ENCODE assay signal across 8 mouse cellular contexts in genomic region chr16:57352751-57353150, GRCm38 (mm10). TPM values are rescaled to one million over a fixed set of nuclear protein-coding genes. Genes with fewer than 3 reads are reported as not detected.
DNase-seq lines count a peak whose midpoint lies in the region; ATAC-seq and TF ChIP-seq lines count a peak whose summit lies in the region.

TSS of gene Filip1l (plus strand) at chr16:57353093.

- H3K9ac ChIP-seq in midbrain, embryonic 15.5 days, result no peak within 1 kb of the TSS
- no peak within 1 kb of the TSS for H3K9ac ChIP-seq in midbrain, postnatal 0 days (replicated peaks; ENCODE audit: low read length, poor library complexity, severe bottlenecking)
- no peak within 1 kb of the TSS for H3K9ac ChIP-seq in embryonic facial prominence, embryonic 14.5 days (ENCODE audit: low read depth, low read length)

- no peak for DNase-seq in midbrain, postnatal 0 days (ENCODE audit: low spot score)
- no peak for DNase-seq in embryonic facial prominence, embryonic 14.5 days (ENCODE audit: low spot score)
- peak in 1 of 2 experiments; percentile 52 for DNase-seq in heart, postnatal 10 days
- no peak for DNase-seq in right cerebral cortex, adult 18-20 months
- DNase-seq in embryo, embryonic 10 days (ENCODE audit: low spot score), result no peak
- DNase-seq in B cell, adult 2 months, result no peak

- no peak within 1 kb of the TSS for H3K27ac ChIP-seq in midbrain, embryonic 15.5 days
- H3K27ac ChIP-seq in midbrain, postnatal 0 days (ENCODE audit: low read depth, low read length), result no peak within 1 kb of the TSS
- H3K27ac ChIP-seq in embryonic facial prominence, embryonic 14.5 days (replicated peaks; ENCODE audit: low read depth, low read length), result no peak within 1 kb of the TSS
- H3K27ac ChIP-seq in olfactory bulb, adult 2 months (ENCODE audit: insufficient read depth, low read depth, low read length), result peak within 1 kb of the TSS; percentile 35; the same call in 1 of the 2 replicates

- intact Hi-C loops in heart, postnatal 10 days (cut with DNase I), result no loop called here

- H3K4me3 ChIP-seq in midbrain, embryonic 15.5 days, result no peak within 1 kb of the TSS
- no peak within 1 kb of the TSS for H3K4me3 ChIP-seq in midbrain, postnatal 0 days (ENCODE audit: low read depth, low read length)
- no peak within 1 kb of the TSS for H3K4me3 ChIP-seq in embryonic facial prominence, embryonic 14.5 days (ENCODE audit: low read depth, low read length)
- no peak within 1 kb of the TSS for H3K4me3 ChIP-seq in olfactory bulb, adult 2 months (ENCODE audit: insufficient read depth, low read depth, low read length)

- no peak within 1 kb of the TSS for H3K4me2 ChIP-seq in midbrain, embryonic 15.5 days
- no peak within 1 kb of the TSS for H3K4me2 ChIP-seq in midbrain, postnatal 0 days (ENCODE audit: low read depth, low read length, poor library complexity, severe bottlenecking)
- H3K4me2 ChIP-seq in embryonic facial prominence, embryonic 14.5 days (ENCODE audit: low read depth, low read length), result no peak within 1 kb of the TSS

- 79% methylated on average over 6 of the region's 6 CpGs for WGBS in midbrain, embryonic 15.5 days
- WGBS in midbrain, postnatal 0 days, result 79% methylated on average over 6 of the region's 6 CpGs
- WGBS in embryonic facial prominence, embryonic 14.5 days, result 71% methylated on average over 6 of the region's 6 CpGs
- WGBS in olfactory bulb, adult 2 months, result 68% methylated on average over 6 of the region's 6 CpGs

- H3K4me1 ChIP-seq in midbrain, embryonic 15.5 days, result no peaks in the 10 kb centered on the region
- no peaks in the 10 kb centered on the region for H3K4me1 ChIP-seq in midbrain, postnatal 0 days (ENCODE audit: insufficient read depth, low read length)
- H3K4me1 ChIP-seq in embryonic facial prominence, embryonic 14.5 days (ENCODE audit: control insufficient read depth, insufficient read depth, low read length), result 0 out of 2 replicates have a peak, but pooled peaks cover 5% of the 10 kb centered on the region
- peaks cover 11% of the 10 kb centered on the region for H3K4me1 ChIP-seq in olfactory bulb, adult 2 months (ENCODE audit: control insufficient read depth, insufficient read depth, low read length)

- H3K27me3 ChIP-seq in midbrain, embryonic 15.5 days (replicated peaks), result no peaks in the 10 kb centered on the region
- H3K27me3 ChIP-seq in midbrain, postnatal 0 days (ENCODE audit: insufficient read depth, low read length), result no peaks in the 10 kb centered on the region
- no peaks in the 10 kb centered on the region for H3K27me3 ChIP-seq in embryonic facial prominence, embryonic 14.5 days (replicated peaks; ENCODE audit: control insufficient read depth, insufficient read depth, low read length)

- TF ChIP-seq POLR2A in olfactory bulb, adult 2 months (IDR thresholded peaks at IDR 0.05; ENCODE audit: insufficient read depth, low read depth, low read length), result no peak

- no peaks in the 10 kb centered on the region for H3K36me3 ChIP-seq in midbrain, embryonic 15.5 days (replicated peaks)
- H3K36me3 ChIP-seq in midbrain, postnatal 0 days (ENCODE audit: insufficient read depth, low read length), result no peaks in the 10 kb centered on the region
- H3K36me3 ChIP-seq in embryonic facial prominence, embryonic 14.5 days (ENCODE audit: control insufficient read depth, insufficient read depth, low read length), result no peaks in the 10 kb centered on the region

- TF ChIP-seq CTCF in midbrain, postnatal 0 days (IDR thresholded peaks at IDR 0.05), result no peak
- no peak for TF ChIP-seq CTCF in olfactory bulb, adult 2 months (IDR thresholded peaks at IDR 0.05; ENCODE audit: insufficient read depth, low read depth, low read length)

- peak; percentile 14; the same call in 1 of the 2 replicates for ATAC-seq in midbrain, embryonic 15.5 days (replicated peaks)
- no peak; the same call in 1 of the 2 replicates for ATAC-seq in midbrain, postnatal 0 days (ENCODE audit: low FRiP score)
- ATAC-seq in embryonic facial prominence, embryonic 14.5 days (ENCODE audit: low read depth), result no peak

- no peaks in the 10 kb centered on the region for H3K9me3 ChIP-seq in midbrain, embryonic 15.5 days
- no peaks in the 10 kb centered on the region for H3K9me3 ChIP-seq in midbrain, postnatal 0 days (ENCODE audit: low read length)
- H3K9me3 ChIP-seq in embryonic facial prominence, embryonic 14.5 days (ENCODE audit: control insufficient read depth, low read length), result no peaks in the 10 kb centered on the region

RNA-seq across cellular contexts. Expression of gene Filip1l, which starts in this region (rescaled TPM):
- polyA plus RNA-seq in midbrain, embryonic 15.5 days (2015; fragmentation: Nextera tagmentation; extraction: Ambion mirVana), result 1.9 and 2.5 TPM in 2 replicates
- 2.0 and 2.2 TPM in 2 replicates for total RNA-seq in midbrain, postnatal 0 days (2014; rRNA removed)
- polyA plus RNA-seq in midbrain, postnatal 0 days (2015; fragmentation: Nextera tagmentation; extraction: Ambion mirVana), result 1.6 and 1.9 TPM in 2 replicates
- 25.5 and 30.2 TPM in 2 replicates for polyA plus RNA-seq in embryonic facial prominence, embryonic 14.5 days (2014; fragmentation: Nextera tagmentation; extraction: Ambion mirVana)
- 10 to 100 TPM; 51.6 to 56.2 TPM for total RNA-seq in heart, postnatal 10 days (2021)
- not detected in 2 replicates for polyA plus RNA-seq in olfactory bulb, adult 2 months (2012; ENCODE audit: insufficient read depth, insufficient read length, low replicate concordance, missing spikeins)

Comparison
In these comparisons a context has a peak if more than half of its experiments do, and no peak if none do; other contexts are left out.
1. RNA of gene Filip1l (total RNA-seq): 51.6 to 56.2 TPM in heart, postnatal 10 days; 2.0 to 2.2 TPM in midbrain, postnatal 0 days; every median in the first group is over 10 times any median in the second.